Mouse (Mus musculus) stomach, postnatal 0 days (tissue): ENCODE measurements at regions not wholly inside any gene's neighbourhood (a gene's known extent, or its start where the extent isn't known, plus 50 kb on each side); places are given as distances from the start of the nearest gene placed in this dataset.

Source experiments
- ATAC-seq: fragments of 200-750 bp; cut with Nextera tagmentation; 2 replicates; pipeline ENCODE4 v1.8.0; 2017; ENCODE audit not compliant: low FRiP score, low TSS enrichment
- DNase-seq: peaks from one replicate; pipeline ENCODE4 v3.0.0-alpha.2; 2016; ENCODE audit warnings: low spot score
- H3K27ac ChIP-seq: fragments of 300-500 bp; sonication (generic); replicated peaks from 2 replicates; pipeline ENCODE4 v1.5.1; 2014; ENCODE audit warnings: mild to moderate bottlenecking, control low read depth
- H3K27me3 ChIP-seq: fragments of 300-500 bp; sonication (generic); 2 replicates; pipeline ENCODE4 v1.6.1; 2014; ENCODE audit warnings: low read length; ENCODE audit not compliant: control insufficient read depth, insufficient read depth
- H3K36me3 ChIP-seq: fragments of 300-500 bp; sonication (generic); 2 replicates; pipeline ENCODE4 v1.6.1; 2014; ENCODE audit warnings: low read length, mixed read lengths; ENCODE audit not compliant: control insufficient read depth, insufficient read depth
- H3K4me1 ChIP-seq: fragments of 300-500 bp; sonication (generic); replicated peaks from 2 replicates; pipeline ENCODE4 v1.6.1; 2014; ENCODE audit warnings: antibody characterized with exemption; ENCODE audit not compliant: control insufficient read depth, insufficient read depth
- H3K4me2 ChIP-seq: fragments of 300-500 bp; sonication (generic); replicated peaks from 2 replicates; pipeline ENCODE4 v1.6.1; 2014; ENCODE audit warnings: low read depth, mild to moderate bottlenecking, control low read depth, moderate library complexity
- H3K4me3 ChIP-seq: fragments of 300-500 bp; sonication (generic); 2 replicates; pipeline ENCODE4 v1.5.1; 2014; ENCODE audit warnings: low read depth, low read length, control low read depth
- H3K9ac ChIP-seq: fragments of 300-500 bp; sonication (generic); 2 replicates; pipeline ENCODE4 v1.6.1; 2014; ENCODE audit warnings: mild to moderate bottlenecking, low read length, control low read depth, mixed read lengths
- H3K9me3 ChIP-seq: fragments of 300-500 bp; sonication (generic); 2 replicates; pipeline ENCODE4 v1.6.1; 2016; ENCODE audit warnings: low read length; ENCODE audit not compliant: control insufficient read depth
- CTCF ChIP-seq: IDR thresholded peaks from 2 replicates; pipeline ENCODE4 v1.5.1; 2016; ENCODE audit warnings: antibody characterized with exemption, low read depth, mild to moderate bottlenecking, moderate library complexity
- EP300 ChIP-seq: optimal IDR thresholded peaks from 2 replicates; pipeline ENCODE3; 2016; ENCODE audit warnings: antibody characterized with exemption
- WGBS: fragments of 180-500 bp; shearing (Covaris S2); extraction: QIAGEN DNeasy Blood & Tissue Kit; methylation state at CpG from one replicate; pipeline ENCODE4 v1.1.7; 2014; 5-methylcytosine and 5-hydroxymethylcytosine counted together

DNA sequence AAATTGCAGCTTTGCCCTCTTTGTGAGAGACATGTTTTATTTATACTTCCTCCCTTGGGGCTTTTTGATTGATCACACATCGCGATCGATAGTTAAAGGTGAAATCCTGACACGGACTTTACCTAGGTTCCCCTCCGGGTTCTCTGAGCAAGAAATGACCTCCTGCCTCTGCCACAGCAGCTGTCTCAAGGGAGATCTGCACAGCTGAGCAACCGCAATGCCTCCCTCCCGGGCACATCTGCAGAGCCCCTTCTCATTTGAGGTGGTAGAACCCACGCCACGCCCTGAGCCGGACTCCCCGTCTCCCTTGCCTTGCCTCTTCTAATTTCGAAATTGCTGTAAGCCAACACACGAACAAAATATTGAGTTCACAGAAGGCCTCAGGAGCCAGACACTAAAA is 78.2 kb upstream of the Cacna2d3 start:
- H3K27me3 ChIP-seq = no peaks in the 10 kb centered on the region
- H3K27ac ChIP-seq = no peak overlapping the region
- WGBS = 81% methylated on average over 13 of the region's 13 CpGs
- no peak overlapping the region for H3K4me3 ChIP-seq
- H3K4me1 ChIP-seq = no peaks in the 10 kb centered on the region
- TF ChIP-seq CTCF = no peak
- no peak for TF ChIP-seq EP300
- no peak overlapping the region for H3K4me2 ChIP-seq
- H3K36me3 ChIP-seq = no peaks in the 10 kb centered on the region
- no peak overlapping the region for H3K9ac ChIP-seq
- ATAC-seq (no peak), DNase-seq (no peak)
- no peaks in the 10 kb centered on the region for H3K9me3 ChIP-seq

DNA sequence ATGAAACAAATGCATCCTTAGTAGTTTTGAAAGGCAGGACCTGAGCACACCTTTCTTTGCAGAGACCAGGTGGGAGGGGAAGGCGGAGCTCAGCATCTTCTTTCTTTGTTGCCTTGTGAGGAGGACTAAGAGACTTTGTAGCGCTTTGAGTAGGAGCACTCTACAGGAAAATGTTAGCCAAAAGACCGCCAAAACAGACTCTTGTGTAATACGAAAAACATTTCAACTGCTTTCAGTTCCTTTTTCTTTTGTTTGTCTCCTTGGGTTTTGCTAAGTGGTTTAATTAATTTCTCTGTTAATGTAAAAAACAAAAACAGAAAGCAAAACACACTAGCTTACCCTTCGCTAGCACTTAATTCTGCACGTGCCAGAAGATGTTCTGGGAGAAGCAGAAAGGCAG is 83.6 kb upstream of the Cacna2d3 start:
- Histone ChIP-seq H3K27me3 (no peaks in the 10 kb centered on the region), H3K36me3 (no peaks in the 10 kb centered on the region), H3K27ac (no peak overlapping the region), H3K9me3 (no peaks in the 10 kb centered on the region), H3K9ac (no peak overlapping the region), H3K4me1 (no peaks in the 10 kb centered on the region), H3K4me3 (no peak overlapping the region), H3K4me2 (no peak overlapping the region)
- ATAC-seq = no peak
- 88% methylated on average over 6 of the region's 6 CpGs for WGBS
- no peak for DNase-seq
- TF ChIP-seq CTCF (no peak), EP300 (no peak)

DNA sequence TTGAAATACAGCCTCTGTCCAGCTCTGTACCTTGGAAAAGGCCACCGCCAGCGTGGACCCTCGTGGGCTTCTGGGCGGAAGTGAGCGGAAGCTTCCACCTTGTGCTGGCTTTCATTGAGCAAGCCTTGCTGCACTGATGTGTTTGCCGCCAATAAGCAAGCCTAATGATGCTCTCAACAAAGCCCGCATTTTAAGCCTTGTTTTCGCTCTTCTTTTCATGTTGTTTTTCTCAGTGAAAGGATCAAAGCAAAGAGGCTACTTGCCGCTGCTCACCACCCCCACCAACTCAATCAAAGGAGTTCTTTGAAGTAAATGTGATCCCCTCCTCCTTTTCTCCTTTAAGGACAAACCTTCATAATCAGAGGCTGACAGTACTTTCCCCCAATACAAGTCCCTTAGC is 86.2 kb upstream of the Cacna2d3 start:
- 58% methylated on average over 9 of the region's 9 CpGs for WGBS
- H3K9me3 ChIP-seq = no peaks in the 10 kb centered on the region
- H3K4me3 ChIP-seq = no peak overlapping the region
- H3K4me2 ChIP-seq = no peak overlapping the region
- H3K27me3 ChIP-seq = no peaks in the 10 kb centered on the region
- no peaks in the 10 kb centered on the region for H3K36me3 ChIP-seq
- DNase-seq = no peak
- H3K9ac ChIP-seq = no peak overlapping the region
- no peaks in the 10 kb centered on the region for H3K4me1 ChIP-seq
- no peak for ATAC-seq
- no peak for TF ChIP-seq CTCF
- no peak for TF ChIP-seq EP300
- H3K27ac ChIP-seq = no peak overlapping the region

DNA sequence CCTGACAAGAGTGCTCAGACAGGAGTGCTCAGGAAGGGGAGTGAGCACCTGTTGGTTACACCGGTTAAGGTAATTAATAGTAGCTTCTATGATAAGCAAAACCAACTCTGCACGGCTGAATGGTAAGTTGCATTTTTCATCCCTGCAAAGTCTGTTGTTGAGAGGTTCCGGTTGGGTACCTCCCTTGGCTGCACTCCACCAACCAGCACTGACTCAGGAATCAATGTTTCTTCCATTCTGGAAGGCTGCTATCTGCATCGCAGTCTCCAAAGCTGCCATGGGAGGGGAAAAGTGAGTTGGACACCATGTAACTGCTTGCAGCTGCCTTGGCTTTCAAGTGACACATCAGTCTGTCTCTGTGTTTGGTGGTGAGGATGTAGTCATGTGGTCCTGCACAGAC is 93.0 kb upstream of the Cacna2d3 start:
- Histone ChIP-seq H3K4me3 (no peak overlapping the region), H3K36me3 (no peaks in the 10 kb centered on the region), H3K9ac (no peak overlapping the region), H3K4me2 (no peak overlapping the region), H3K9me3 (no peaks in the 10 kb centered on the region), H3K4me1 (no peaks in the 10 kb centered on the region), H3K27me3 (no peaks in the 10 kb centered on the region), H3K27ac (no peak overlapping the region)
- DNase-seq (no peak), ATAC-seq (no peak)
- TF ChIP-seq EP300 (no peak), CTCF (no peak)
- 53% methylated on average over 4 of the region's 4 CpGs for WGBS

DNA sequence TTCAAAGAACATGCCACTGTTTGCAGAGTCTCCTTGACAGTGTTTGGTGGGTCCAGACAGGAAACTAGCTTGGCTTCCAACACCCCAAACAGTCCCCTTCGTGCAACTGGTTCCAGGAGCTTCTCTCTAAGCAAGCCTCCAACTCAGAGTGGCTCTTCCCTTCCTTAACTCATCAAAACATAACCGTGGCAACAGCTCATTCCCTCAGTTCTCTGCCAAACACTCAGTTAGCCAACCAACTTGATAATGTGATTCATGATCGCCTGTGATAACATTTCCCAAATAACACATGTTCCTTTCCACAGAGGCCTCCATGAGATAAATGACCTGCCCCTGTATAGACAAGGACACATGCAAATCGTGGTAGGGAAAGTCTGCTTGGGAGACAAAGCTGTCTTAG is 95.9 kb upstream of the Cacna2d3 start:
- no peak for TF ChIP-seq EP300
- Histone ChIP-seq H3K27ac (no peak overlapping the region), H3K36me3 (no peaks in the 10 kb centered on the region), H3K9ac (no peak overlapping the region), H3K4me2 (no peak overlapping the region), H3K4me1 (no peaks in the 10 kb centered on the region), H3K4me3 (no peak overlapping the region), H3K9me3 (no peaks in the 10 kb centered on the region), H3K27me3 (no peaks in the 10 kb centered on the region)
- ATAC-seq (no peak), DNase-seq (no peak)
- WGBS = 70% methylated on average over 4 of the region's 4 CpGs

DNA sequence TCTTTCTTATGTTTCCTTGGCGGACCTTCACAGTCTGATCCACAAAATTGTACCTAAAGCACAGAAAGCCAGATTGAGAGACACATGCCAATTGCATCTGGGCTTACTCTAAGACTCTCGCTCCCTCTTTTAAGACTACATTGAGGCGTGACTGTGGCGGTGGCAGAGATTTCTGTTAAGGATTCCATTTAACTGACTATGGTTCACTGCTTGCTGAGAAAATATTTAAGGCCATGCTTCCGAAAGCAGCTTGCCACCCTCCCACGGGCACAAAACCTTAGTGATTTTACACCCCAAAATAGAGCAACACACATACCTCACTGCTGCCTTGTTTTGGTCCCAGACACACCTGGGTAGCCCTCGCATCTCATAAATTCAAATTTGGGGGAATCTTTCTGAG is 96.6 kb upstream of the Cacna2d3 start:
- no peaks in the 10 kb centered on the region for H3K36me3 ChIP-seq
- 91% methylated on average over 7 of the region's 7 CpGs for WGBS

DNA sequence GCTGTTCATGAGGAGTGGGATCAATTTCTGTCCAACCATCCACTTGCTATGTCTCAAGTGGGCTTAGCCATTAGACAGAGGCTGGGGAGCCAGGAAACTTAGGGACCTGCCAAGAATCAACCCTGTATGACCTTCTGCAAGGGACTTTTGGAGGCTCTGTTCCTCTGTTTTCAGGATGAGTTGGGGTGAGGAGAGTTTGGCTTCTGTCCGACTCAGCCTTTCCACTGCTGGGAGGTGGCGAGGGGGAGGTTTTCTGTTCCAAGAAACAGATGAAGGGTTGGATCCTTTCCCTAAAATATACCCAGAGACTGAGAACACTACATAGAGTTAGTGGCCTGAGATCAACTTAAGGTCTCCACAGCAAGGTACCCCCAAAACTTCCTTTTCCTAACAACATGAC is 97.1 kb upstream of the Cacna2d3 start:
- Histone ChIP-seq H3K4me2 (no peak overlapping the region), H3K4me3 (no peak overlapping the region), H3K9me3 (no peaks in the 10 kb centered on the region), H3K27ac (no peak overlapping the region), H3K9ac (no peak overlapping the region), H3K27me3 (no peaks in the 10 kb centered on the region), H3K36me3 (no peaks in the 10 kb centered on the region), H3K4me1 (no peaks in the 10 kb centered on the region)
- DNase-seq (no peak), ATAC-seq (no peak)
- 61% methylated on average over 2 of the region's 2 CpGs for WGBS
- TF ChIP-seq CTCF = no peak
- no peak for TF ChIP-seq EP300

More for the DNA sequence above, 96.6 kb upstream of the Cacna2d3 start:
- Histone ChIP-seq H3K27me3 (no peaks in the 10 kb centered on the region), H3K4me2 (no peak overlapping the region), H3K9ac (no peak overlapping the region), H3K4me1 (no peaks in the 10 kb centered on the region), H3K4me3 (no peak overlapping the region), H3K9me3 (no peaks in the 10 kb centered on the region), H3K27ac (no peak overlapping the region)
- TF ChIP-seq EP300 = no peak
- DNase-seq = no peak
- no peak for ATAC-seq
